Mouse (Mus musculus): ENCODE results near the gene Mrtfa. TPM values are rescaled to one million over a fixed set of nuclear protein-coding genes. Genes with fewer than 3 reads are reported as not detected.

The Mrtfa gene
- total RNA-seq, 2 experiments from 2014 or later = 43.7 to 47.8 TPM

- intact Hi-C loops (cut with DNase I) = no loop called here
- no peak for DNase-seq (ENCODE audit: extremely low spot score in 1 of 2, low spot score in 2 of 2)
Observed at GRCm38 (mm10) chr15:81023842-81024241, 166.7 kb downstream of the Mrtfa start.

- no peak for DNase-seq (ENCODE audit: extremely low spot score in 1 of 2, low spot score in 2 of 2)
- intact Hi-C loops (cut with DNase I) = no loop called here
Observed at GRCm38 (mm10) chr15:81022437-81022836, 168.1 kb downstream of the Mrtfa start.

DNA sequence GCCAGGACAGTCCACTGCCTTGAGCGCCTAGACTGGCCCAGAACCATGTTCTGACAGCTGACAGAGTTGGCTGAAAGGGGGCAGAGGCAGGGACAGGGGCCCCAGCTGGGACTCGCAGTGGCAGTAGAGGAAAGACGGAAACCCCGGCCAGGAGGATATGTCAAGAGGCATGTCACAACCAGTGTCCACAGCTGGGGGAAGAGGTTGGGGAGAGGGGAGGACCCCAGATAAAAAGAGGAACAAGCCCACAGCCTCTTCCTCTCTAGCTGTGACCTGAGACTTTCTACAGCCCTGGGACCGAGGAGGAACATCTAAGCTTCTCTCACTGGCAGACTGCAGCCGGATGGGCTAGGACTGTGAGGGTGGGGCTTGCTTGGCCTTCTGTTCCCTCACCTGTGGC lies 169.2 kb downstream of the Mrtfa start:
- intact Hi-C loops (cut with DNase I) = no loop called here
- peak in 1 of 2 experiments; percentile 45 for DNase-seq (ENCODE audit: extremely low spot score in 1 of 2, low spot score in 2 of 2)

- intact Hi-C loops (cut with DNase I) = no loop called here
Observed at GRCm38 (mm10) chr15:81017308-81017707, 173.2 kb downstream of the Mrtfa start.

GRCm38 (mm10) chr15:81016488-81016887 lies 174.1 kb downstream of the Mrtfa start:
- no peak for DNase-seq (ENCODE audit: extremely low spot score in 1 of 2, low spot score in 2 of 2)

More at GRCm38 (mm10) chr15:81017308-81017707, 173.2 kb downstream of the Mrtfa start:
- DNase-seq (ENCODE audit: extremely low spot score in 1 of 2, low spot score in 2 of 2) = no peak

DNA sequence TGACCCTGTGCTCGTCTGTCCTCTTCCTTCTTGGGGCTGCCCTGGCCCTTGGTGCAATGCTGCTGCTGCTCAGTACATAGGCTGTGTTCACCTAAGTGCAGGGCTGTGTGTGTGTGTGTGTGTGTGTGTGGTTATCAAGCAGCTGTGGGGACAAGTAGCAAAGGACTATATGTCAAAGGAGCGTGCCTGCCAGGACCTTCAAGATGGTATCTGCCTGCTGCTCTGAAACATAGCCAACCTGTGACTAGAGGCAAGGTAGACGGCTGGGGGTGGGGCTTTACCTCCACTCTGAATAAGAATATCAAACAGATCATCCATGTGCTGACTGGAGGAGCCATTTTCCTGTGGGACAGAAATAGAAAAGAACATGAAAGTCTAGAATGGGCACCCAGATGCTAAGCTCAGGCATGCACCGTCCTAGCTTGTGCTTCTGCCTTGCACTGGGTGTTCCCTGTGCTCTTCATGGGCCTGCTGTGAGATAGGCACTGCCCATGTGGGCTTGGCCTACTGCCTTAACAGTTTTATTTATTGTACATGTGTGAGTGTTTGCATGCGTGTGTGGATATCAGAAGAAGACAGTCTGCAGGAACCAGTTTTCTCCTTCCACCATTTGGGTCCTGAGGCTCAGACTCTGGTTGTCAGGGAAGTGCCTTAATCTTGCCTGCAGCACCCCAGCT lies 175.4 kb downstream of the Mrtfa start:
- no peak for DNase-seq (ENCODE audit: extremely low spot score in 1 of 2, low spot score in 2 of 2)

More at GRCm38 (mm10) chr15:81016488-81016887, 174.1 kb downstream of the Mrtfa start:
- intact Hi-C loops (cut with DNase I) = no loop called here

GRCm38 (mm10) chr15:81013186-81013585 lies 177.4 kb downstream of the Mrtfa start:
- intact Hi-C loops (cut with DNase I) = no loop called here
- DNase-seq (ENCODE audit: extremely low spot score in 1 of 2, low spot score in 2 of 2) = no peak

More for the DNA sequence above, 175.4 kb downstream of the Mrtfa start:
- intact Hi-C loops (cut with DNase I) = no loop called here

DNA sequence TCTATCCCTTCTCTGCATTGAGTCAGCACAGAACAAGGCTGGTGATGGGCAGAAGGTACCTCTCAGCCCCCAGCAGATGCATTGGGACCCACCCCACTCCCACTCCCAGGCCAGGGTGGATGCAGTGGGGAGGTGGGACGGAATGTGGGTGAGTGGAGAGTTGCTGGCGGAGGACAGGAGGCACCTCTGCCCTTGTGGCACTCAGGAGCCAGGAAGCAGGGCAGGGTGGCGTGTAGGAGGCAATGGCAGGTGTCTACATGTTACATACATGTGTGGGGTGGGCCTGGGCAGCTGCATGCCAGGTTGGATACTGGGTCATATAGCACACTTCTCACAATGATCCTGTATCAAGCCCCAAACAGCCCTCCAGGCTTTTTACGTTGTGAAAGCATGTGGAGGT lies 178.2 kb downstream of the Mrtfa start:
- intact Hi-C loops (cut with DNase I) = no loop called here
- no peak for DNase-seq (ENCODE audit: extremely low spot score in 1 of 2, low spot score in 2 of 2)

GRCm38 (mm10) chr15:81011523-81011922 lies 179.0 kb downstream of the Mrtfa start:
- intact Hi-C loops (cut with DNase I) = no loop called here

GRCm38 (mm10) chr15:81010114-81010513 lies 180.4 kb downstream of the Mrtfa start:
- DNase-seq (ENCODE audit: extremely low spot score in 1 of 2, low spot score in 2 of 2) = no peak
- intact Hi-C loops (cut with DNase I) = no loop called here

More at GRCm38 (mm10) chr15:81011523-81011922, 179.0 kb downstream of the Mrtfa start:
- DNase-seq (ENCODE audit: extremely low spot score in 1 of 2, low spot score in 2 of 2) = no peak

GRCm38 (mm10) chr15:81008689-81009123 lies 181.9 kb downstream of the Mrtfa start:
- intact Hi-C loops (cut with DNase I) = no loop called here
- DNase-seq (ENCODE audit: extremely low spot score in 1 of 2, low spot score in 2 of 2) = no peak

DNA sequence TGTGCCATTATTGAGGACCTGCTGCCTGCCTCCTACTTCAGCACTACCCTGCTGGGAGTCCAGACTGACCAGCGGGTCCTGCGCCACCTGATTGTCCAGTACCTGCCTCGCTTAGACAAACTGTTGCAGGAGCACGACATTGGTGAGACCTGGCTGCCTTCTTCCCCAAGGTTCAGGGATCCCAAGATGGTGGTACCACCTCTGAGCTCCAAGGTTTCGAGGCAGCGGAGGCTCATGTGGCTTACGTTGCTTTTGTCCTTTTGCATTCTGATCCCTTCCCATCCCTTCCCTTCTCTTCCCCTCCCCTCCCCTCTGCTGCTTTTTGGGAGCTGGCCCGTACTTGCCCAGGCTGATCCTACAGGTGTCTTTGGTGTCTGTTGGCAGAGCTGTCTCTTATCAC lies 182.7 kb downstream of the Mrtfa start:
- DNase-seq (ENCODE audit: extremely low spot score in 1 of 2, low spot score in 2 of 2) = no peak
- intact Hi-C loops (cut with DNase I) = no loop called here

- intact Hi-C loops (cut with DNase I) = no loop called here
- no peak for DNase-seq (ENCODE audit: extremely low spot score in 1 of 2, low spot score in 2 of 2)
Observed at GRCm38 (mm10) chr15:81007339-81007738, 183.2 kb downstream of the Mrtfa start.

GRCm38 (mm10) chr15:81006127-81006735 lies 184.3 kb downstream of the Mrtfa start:
- no peak for DNase-seq (ENCODE audit: extremely low spot score in 1 of 2, low spot score in 2 of 2)
- intact Hi-C loops (cut with DNase I) = no loop called here

GRCm38 (mm10) chr15:81000419-81001138 lies 190.0 kb downstream of the Mrtfa start:
- DNase-seq (ENCODE audit: extremely low spot score in 1 of 2, low spot score in 2 of 2) = no peak
- intact Hi-C loops (cut with DNase I) = no loop called here

- DNase-seq (ENCODE audit: extremely low spot score in 1 of 2, low spot score in 2 of 2) = no peak
- intact Hi-C loops (cut with DNase I) = no loop called here
Observed at GRCm38 (mm10) chr15:80997077-80997476, 193.5 kb downstream of the Mrtfa start.

GRCm38 (mm10) chr15:80996090-80996835 lies 194.3 kb downstream of the Mrtfa start:
- intact Hi-C loops (cut with DNase I) = no loop called here
- DNase-seq (ENCODE audit: extremely low spot score in 1 of 2, low spot score in 2 of 2) = no peak

GRCm38 (mm10) chr15:80994959-80995358 lies 195.6 kb downstream of the Mrtfa start:
- DNase-seq (ENCODE audit: extremely low spot score in 1 of 2, low spot score in 2 of 2) = no peak
- intact Hi-C loops (cut with DNase I) = no loop called here

- intact Hi-C loops (cut with DNase I) = no loop called here
- DNase-seq (ENCODE audit: extremely low spot score in 1 of 2, low spot score in 2 of 2) = no peak
Observed at GRCm38 (mm10) chr15:80989712-80990111, 200.8 kb downstream of the Mrtfa start.

Measured in left cerebral cortex, postnatal 10 days (tissue).